Mouse (Mus musculus): ENCODE data around the gene Gm49378. TPM values are rescaled to one million over a fixed set of nuclear protein-coding genes. Genes with fewer than 3 reads are reported as not detected.
A peak's percentile ranks its signal among the peaks of the same experiment; 100 is the strongest.

Gene Gm49378
- total and polyA plus RNA-seq, 3 experiments: 0.17 to 11.7 (median 8.7) TPM

DNA sequence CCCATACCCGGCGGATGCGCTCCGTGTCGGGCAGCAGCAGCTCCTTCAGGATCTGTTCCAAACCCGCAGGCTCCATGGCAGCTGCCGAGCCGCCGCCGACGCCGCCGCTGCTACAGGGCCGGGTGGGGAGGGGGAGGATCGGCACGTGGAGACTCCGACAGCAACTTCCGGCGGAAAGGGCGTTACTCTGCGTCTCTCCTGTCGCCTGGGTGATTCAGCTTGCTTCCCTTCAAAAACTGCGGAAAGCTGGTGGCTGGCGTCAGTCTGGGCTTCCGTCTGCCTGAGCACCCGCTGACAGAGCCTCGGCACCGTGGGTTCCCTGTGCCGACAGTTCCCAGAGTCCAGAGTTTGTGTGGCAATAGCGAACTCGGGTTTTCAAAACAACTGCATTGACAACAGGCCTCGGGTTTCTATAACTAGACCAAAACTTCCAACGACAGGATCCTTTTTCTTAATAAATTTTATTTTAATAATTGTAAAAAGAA is 2.1 kb downstream of the Gm49378 start, which contains the start of gene Ipo4:
TSS of gene Ipo4 (minus strand) at position 435 of the 485 bp plus-strand sequence.
- no peak within 1 kb of the TSS; the same call in 1 of the 2 replicates for H3K27ac ChIP-seq (ENCODE audit: insufficient read depth, low read depth)
- dilution Hi-C loops (cut with MboI; ENCODE audit: extremely low pct_ligation_motif_present, extremely low pct_unique_long_range_greater_than_20kb, low sequenced_read_pairs): no loop called here
- H3K9me3 ChIP-seq (replicated peaks; ENCODE audit: low read length): no peaks in the 10 kb centered on the region
- peak; percentile 93 for DNase-seq (ENCODE audit: extremely low read depth)
- peaks cover 4 to 28% of the 10 kb centered on the region in 2 experiments; a peak in 3 of 4 replicates for H3K4me1 ChIP-seq (ENCODE audit: control insufficient read depth in 1 of 2, insufficient read depth in 2 of 2)
- TF ChIP-seq CHD2 (IDR thresholded peaks at IDR 0.05; ENCODE audit: low read length): peak; percentile 57; the same call in 1 of the 2 replicates
- no peak for TF ChIP-seq EP300 (IDR thresholded peaks at IDR 0.05; ENCODE audit: low read length)
- no peak for TF ChIP-seq ZKSCAN1 (IDR thresholded peaks at IDR 0.05; ENCODE audit: borderline replicate concordance, low read depth, low read length)
- TF ChIP-seq POLR2AphosphoS2 (IDR thresholded peaks at IDR 0.05; ENCODE audit: low read depth, low read length): peak; percentile 85
- no peak for TF ChIP-seq E2F4 (IDR thresholded peaks at IDR 0.05; ENCODE audit: insufficient replicate concordance, low read depth, low read length)
- TF ChIP-seq TBP (conservative IDR thresholded peaks at IDR 0.05; ENCODE audit: low read depth, low read length): peak; percentile 75; the same call in 1 of the 2 replicates
- peak; percentile 98 for TF ChIP-seq SIN3A (IDR thresholded peaks at IDR 0.05; ENCODE audit: low read length)
- TF ChIP-seq MXI1 (IDR thresholded peaks at IDR 0.05; ENCODE audit: low read depth, low read length): peak; percentile 100
- TF ChIP-seq MAZ (IDR thresholded peaks at IDR 0.05; ENCODE audit: low read depth, low read length): peak; percentile 81
- peak; percentile 57 for TF ChIP-seq ZMIZ1 (IDR thresholded peaks at IDR 0.05; ENCODE audit: low read depth, low read length)
- TF ChIP-seq ZNF384 (IDR thresholded peaks at IDR 0.05; ENCODE audit: low read depth, low read length): no peak
- peak; percentile 70 for TF ChIP-seq USF1 (IDR thresholded peaks at IDR 0.05; ENCODE audit: low read depth, low read length)
- TF ChIP-seq RAD21 (IDR thresholded peaks at IDR 0.05; ENCODE audit: low read depth, low read length): no peak
- TF ChIP-seq MAX (IDR thresholded peaks at IDR 0.05; ENCODE audit: low read length): peak; percentile 98
- peak; percentile 61; the same call in 1 of the 2 replicates for TF ChIP-seq MEF2A (IDR thresholded peaks at IDR 0.05; ENCODE audit: borderline replicate concordance, low read depth, low read length)
- peak; percentile 82 for TF ChIP-seq POLR2A (IDR thresholded peaks at IDR 0.05; ENCODE audit: low read depth, low read length)
- peak; percentile 97 for TF ChIP-seq BHLHE40 (IDR thresholded peaks at IDR 0.05; ENCODE audit: low read depth, low read length)
- peak; percentile 76 for TF ChIP-seq NELFE (IDR thresholded peaks at IDR 0.05; ENCODE audit: low read depth, low read length)
- peak; percentile 76 for TF ChIP-seq TCF12 (IDR thresholded peaks at IDR 0.05; ENCODE audit: low read depth, low read length)
- no peak for TF ChIP-seq MAFK (IDR thresholded peaks at IDR 0.05; ENCODE audit: insufficient replicate concordance, low read length)
- no peak for TF ChIP-seq CHD1 (IDR thresholded peaks at IDR 0.05; ENCODE audit: low read depth, low read length)
- peak; percentile 80 for TF ChIP-seq HCFC1 (IDR thresholded peaks at IDR 0.05; ENCODE audit: low read depth, low read length)
- 0 out of 2 replicates have a peak, but pooled peaks have one; percentile 66 for TF ChIP-seq KAT2A (IDR thresholded peaks at IDR 0.05; ENCODE audit: insufficient replicate concordance, low read length)
- peak; percentile 32; the same call in 1 of the 2 replicates for TF ChIP-seq ETS1 (conservative IDR thresholded peaks at IDR 0.05; ENCODE audit: low read depth, low read length)
- TF ChIP-seq RCOR1 (conservative IDR thresholded peaks at IDR 0.05; ENCODE audit: low read depth, low read length): 0 out of 2 replicates have a peak, but pooled peaks have one; percentile 52
- TF ChIP-seq IRF4 (IDR thresholded peaks at IDR 0.05; ENCODE audit: low read depth, low read length): peak; percentile 53; the same call in 1 of the 2 replicates
- no peak for TF ChIP-seq SMC3 (IDR thresholded peaks at IDR 0.05; ENCODE audit: low read depth, low read length)
- no peak for TF ChIP-seq NRF1 (IDR thresholded peaks at IDR 0.05; ENCODE audit: low read depth, low read length)
- peak; percentile 78 for TF ChIP-seq ELF1 (IDR thresholded peaks at IDR 0.05; ENCODE audit: low read depth, low read length)
- peak; percentile 97 for TF ChIP-seq MYC (IDR thresholded peaks at IDR 0.05; ENCODE audit: low read depth, low read length)
- TF ChIP-seq JUND (conservative IDR thresholded peaks at IDR 0.05; ENCODE audit: low read depth, low read length): no peak
- TF ChIP-seq UBTF (IDR thresholded peaks at IDR 0.05; ENCODE audit: low read depth, low read length): no peak
- H3K36me3 ChIP-seq (replicated peaks in 1 of 2; ENCODE audit: control insufficient read depth in 1 of 2, insufficient read depth in 1 of 2, low read length in 1 of 2): peaks cover 62 to 83% of the 10 kb centered on the region in 2 experiments
- in situ Hi-C loops (cut with MboI; ENCODE audit: low pct_ligation_motif_present, low pct_unique_long_range_greater_than_20kb, low sequenced_read_pairs): no loop called here
- peak within 1 kb of the TSS; percentile 75 to 89 (median 78) for H3K4me3 ChIP-seq (replicated peaks in 1 of 3; ENCODE audit: low read depth in 2 of 3, low read length in 2 of 3, poor library complexity in 1 of 3)
- peak within 1 kb of the TSS; percentile 54 for H3K9ac ChIP-seq (ENCODE audit: insufficient read depth, low read depth)
- H3K79me2 ChIP-seq (replicated peaks; ENCODE audit: control insufficient read depth, extremely low read depth, insufficient read depth, poor library complexity, severe bottlenecking): peaks cover 10% of the 10 kb centered on the region; the same call in 1 of the 2 replicates
- no peaks in the 10 kb centered on the region for H3K27me3 ChIP-seq (replicated peaks)
- peak within 1 kb of the TSS; percentile 53 for H3K4me2 ChIP-seq (ENCODE audit: insufficient read depth, low read depth, poor library complexity, severe bottlenecking)

Measured in CH12.LX (cell line).